Mouse (Mus musculus): ENCODE results near the gene Chek2. TPM values are rescaled to one million over a fixed set of nuclear protein-coding genes. Genes with fewer than 3 reads are reported as not detected.

Gene Chek2
- polyA plus RNA-seq, 1 experiment from 2014 or later = 10.9 TPM

DNA sequence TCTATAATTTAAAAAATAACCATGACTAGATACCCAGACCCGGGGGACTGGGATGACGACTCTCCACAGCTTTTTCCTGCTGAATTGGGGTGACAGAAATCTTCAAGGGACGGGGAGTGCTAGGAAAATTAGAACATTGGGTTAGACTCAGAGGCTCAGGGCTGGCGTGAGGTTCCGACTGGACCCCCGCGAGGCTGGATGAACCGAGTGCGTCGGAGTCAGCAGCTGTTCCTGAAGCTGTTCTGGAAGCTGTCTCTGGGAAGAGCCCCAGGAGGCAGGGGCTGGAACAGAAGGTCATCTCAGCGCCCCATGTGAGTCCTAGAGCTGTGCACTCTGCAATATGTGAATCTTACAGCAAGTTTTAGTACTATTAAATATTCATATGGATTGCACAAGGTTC, 75.1 kb downstream of the Chek2 start:
- Histone ChIP-seq H3K9ac (ENCODE audit: low read length) (no peak overlapping the region), H3K4me2 (replicated peaks; ENCODE audit: low read depth) (no peak overlapping the region), H3K4me3 (ENCODE audit: low read depth, low read length) (no peak overlapping the region), H3K27me3 (ENCODE audit: control insufficient read depth, insufficient read depth, low read length) (no peaks in the 10 kb centered on the region), H3K4me1 (replicated peaks; ENCODE audit: control insufficient read depth, insufficient read depth) (no peaks in the 10 kb centered on the region), H3K9me3 (ENCODE audit: control insufficient read depth, low read length) (no peaks in the 10 kb centered on the region), H3K27ac (replicated peaks) (no peak overlapping the region), H3K36me3 (ENCODE audit: control insufficient read depth, insufficient read depth, low read length) (no peaks in the 10 kb centered on the region)
- ATAC-seq (ENCODE audit: low FRiP score, low TSS enrichment) (no peak), DNase-seq (ENCODE audit: low spot score) (no peak)
- TF ChIP-seq EP300 (optimal IDR thresholded peaks at IDR 0.05) = no peak
- no peak for TF ChIP-seq CTCF (IDR thresholded peaks at IDR 0.05; ENCODE audit: low read depth)
- 77% methylated on average over 11 of the region's 11 CpGs for WGBS

DNA sequence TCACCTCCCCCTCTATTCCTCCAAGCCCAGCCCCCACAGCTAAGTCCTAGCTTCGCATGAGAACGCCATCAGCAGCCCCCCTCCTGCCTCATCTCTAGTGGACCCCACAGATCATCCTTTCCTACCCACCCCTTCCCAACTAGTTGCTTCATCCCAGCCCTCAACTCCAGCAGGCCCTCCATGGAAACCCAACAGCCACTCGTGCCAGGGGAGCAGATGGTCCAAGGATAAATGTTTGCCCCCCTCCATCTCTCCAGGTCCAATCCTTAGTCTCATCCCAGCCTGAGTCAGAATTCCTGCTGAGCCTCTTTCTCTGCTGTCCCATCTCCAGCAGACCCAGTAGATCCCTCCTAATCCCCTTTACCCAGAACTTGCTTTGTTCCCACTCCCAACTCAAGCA, 76.5 kb downstream of the Chek2 start:
- no peaks in the 10 kb centered on the region for H3K27me3 ChIP-seq (ENCODE audit: control insufficient read depth, insufficient read depth, low read length)
- WGBS = 90% methylated on average over 3 of the region's 3 CpGs
- H3K27ac ChIP-seq (replicated peaks) = no peak overlapping the region
- no peak for DNase-seq (ENCODE audit: low spot score)
- H3K9me3 ChIP-seq (ENCODE audit: control insufficient read depth, low read length) = no peaks in the 10 kb centered on the region
- no peaks in the 10 kb centered on the region for H3K36me3 ChIP-seq (ENCODE audit: control insufficient read depth, insufficient read depth, low read length)
- no peak overlapping the region for H3K4me2 ChIP-seq (replicated peaks; ENCODE audit: low read depth)
- H3K4me3 ChIP-seq (ENCODE audit: low read depth, low read length) = no peak overlapping the region
- no peaks in the 10 kb centered on the region for H3K4me1 ChIP-seq (replicated peaks; ENCODE audit: control insufficient read depth, insufficient read depth)
- no peak for ATAC-seq (ENCODE audit: low FRiP score, low TSS enrichment)
- TF ChIP-seq CTCF (IDR thresholded peaks at IDR 0.05; ENCODE audit: low read depth) (no peak), EP300 (optimal IDR thresholded peaks at IDR 0.05) (no peak)
- no peak overlapping the region for H3K9ac ChIP-seq (ENCODE audit: low read length)

DNA sequence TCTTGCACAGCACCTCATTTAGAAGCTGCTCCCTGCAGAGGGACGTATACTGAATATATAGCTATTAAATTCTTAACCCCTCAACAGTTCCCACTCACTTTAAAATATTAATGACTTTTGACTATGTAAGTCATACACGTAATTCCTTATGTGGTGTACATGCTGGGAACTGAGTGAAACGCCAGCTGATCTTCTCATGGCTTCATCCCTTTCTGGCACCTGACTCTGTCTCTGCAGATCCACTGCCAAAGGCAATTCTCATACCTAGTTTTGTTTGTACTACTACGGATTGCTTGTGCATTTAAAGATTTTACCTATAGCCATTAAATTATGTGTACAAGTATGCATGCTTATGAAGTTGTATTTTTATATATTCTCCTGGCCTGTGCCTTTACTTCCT, 79.8 kb downstream of the Chek2 start:
- DNase-seq (ENCODE audit: low spot score) (no peak), ATAC-seq (ENCODE audit: low FRiP score, low TSS enrichment) (no peak)
- WGBS = 78% methylated on average over 4 of the region's 4 CpGs
- no peak overlapping the region for H3K9ac ChIP-seq (ENCODE audit: low read length)
- no peaks in the 10 kb centered on the region for H3K27me3 ChIP-seq (ENCODE audit: control insufficient read depth, insufficient read depth, low read length)
- no peaks in the 10 kb centered on the region for H3K4me1 ChIP-seq (replicated peaks; ENCODE audit: control insufficient read depth, insufficient read depth)
- TF ChIP-seq CTCF (IDR thresholded peaks at IDR 0.05; ENCODE audit: low read depth) (no peak), EP300 (optimal IDR thresholded peaks at IDR 0.05) (no peak)
- H3K27ac ChIP-seq (replicated peaks) = no peak overlapping the region
- H3K4me2 ChIP-seq (replicated peaks; ENCODE audit: low read depth) = no peak overlapping the region
- H3K9me3 ChIP-seq (ENCODE audit: control insufficient read depth, low read length) = no peaks in the 10 kb centered on the region
- no peak overlapping the region for H3K4me3 ChIP-seq (ENCODE audit: low read depth, low read length)
- H3K36me3 ChIP-seq (ENCODE audit: control insufficient read depth, insufficient read depth, low read length) = no peaks in the 10 kb centered on the region

DNA sequence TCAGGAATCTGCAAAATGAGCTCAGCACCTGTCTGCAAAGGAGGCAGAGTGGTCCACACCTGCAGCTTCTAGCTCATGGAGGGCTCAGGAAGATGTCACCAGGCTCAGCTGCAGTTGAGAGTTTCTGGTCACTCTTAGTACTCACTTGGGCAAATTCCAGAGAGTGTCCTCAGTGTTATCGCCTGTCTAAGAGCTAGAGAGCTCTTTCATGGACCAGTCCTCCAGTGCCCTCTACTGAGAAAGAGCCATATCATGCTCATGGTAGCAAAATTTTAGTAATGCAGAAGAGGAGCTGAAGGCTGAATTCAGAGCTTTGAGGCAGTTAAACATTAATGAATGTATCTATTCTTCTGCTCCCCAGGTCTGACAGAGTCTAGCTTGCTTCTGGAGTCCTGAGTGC, 83.6 kb downstream of the Chek2 start:
- H3K4me3 ChIP-seq (ENCODE audit: low read depth, low read length) = no peak overlapping the region
- H3K9ac ChIP-seq (ENCODE audit: low read length) = no peak overlapping the region
- H3K9me3 ChIP-seq (ENCODE audit: control insufficient read depth, low read length) = no peaks in the 10 kb centered on the region
- DNase-seq (ENCODE audit: low spot score) = no peak
- no peaks in the 10 kb centered on the region for H3K4me1 ChIP-seq (replicated peaks; ENCODE audit: control insufficient read depth, insufficient read depth)
- TF ChIP-seq CTCF (IDR thresholded peaks at IDR 0.05; ENCODE audit: low read depth) (peak; percentile 70), EP300 (optimal IDR thresholded peaks at IDR 0.05) (no peak)
- no peaks in the 10 kb centered on the region for H3K27me3 ChIP-seq (ENCODE audit: control insufficient read depth, insufficient read depth, low read length)
- no peak overlapping the region for H3K27ac ChIP-seq (replicated peaks)
- no peak for ATAC-seq (ENCODE audit: low FRiP score, low TSS enrichment)
- H3K4me2 ChIP-seq (replicated peaks; ENCODE audit: low read depth) = no peak overlapping the region
- WGBS = 14% methylated on average over 1 of the region's 1 CpGs
- H3K36me3 ChIP-seq (ENCODE audit: control insufficient read depth, insufficient read depth, low read length) = no peaks in the 10 kb centered on the region

Other genes starting within 250 kb of the Chek2 start
- gene Noc4l, start 186.6 kb upstream of the Chek2 start, polyA plus RNA-seq (2015; fragmentation: Nextera tagmentation; extraction: Ambion mirVana) = 24.1 and 25.9 TPM in 2 replicates
- 7.7 and 10.0 TPM in 2 replicates for gene Ddx51, start 186.5 kb upstream of the Chek2 start, polyA plus RNA-seq (2015; fragmentation: Nextera tagmentation; extraction: Ambion mirVana)
- gene Ep400, start 69.3 kb upstream of the Chek2 start, polyA plus RNA-seq (2015; fragmentation: Nextera tagmentation; extraction: Ambion mirVana) = 11.4 and 12.2 TPM in 2 replicates
- 24.3 and 24.4 TPM in 2 replicates for gene Pus1, start 59.3 kb upstream of the Chek2 start, polyA plus RNA-seq (2015; fragmentation: Nextera tagmentation; extraction: Ambion mirVana)
- gene Ulk1, start 29.9 kb upstream of the Chek2 start, polyA plus RNA-seq (2015; fragmentation: Nextera tagmentation; extraction: Ambion mirVana) = 6.5 and 7.1 TPM in 2 replicates
- gene Hscb, start 202 bp upstream of the Chek2 start, polyA plus RNA-seq (2015; fragmentation: Nextera tagmentation; extraction: Ambion mirVana) = 21.6 and 23.2 TPM in 2 replicates
- 3.5 and 3.6 TPM in 2 replicates for gene Ttc28, start 39.8 kb downstream of the Chek2 start, polyA plus RNA-seq (2015; fragmentation: Nextera tagmentation; extraction: Ambion mirVana)

All from stomach, postnatal 0 days (tissue).